Mouse (Mus musculus): Measurements from ENCODE around the gene Vmn1r211. TPM values are rescaled to one million over a fixed set of nuclear protein-coding genes. Genes with fewer than 3 reads are reported as not detected.
"Not testable (repeated sequence)": the region's sequence is repeated elsewhere in the genome, so short reads cannot be mapped to it uniquely, and the experiment has no call there.

Vmn1r211 gene
- not detected in 2 replicates for polyA plus RNA-seq (2015; fragmentation: Nextera tagmentation; extraction: Ambion mirVana)

DNA sequence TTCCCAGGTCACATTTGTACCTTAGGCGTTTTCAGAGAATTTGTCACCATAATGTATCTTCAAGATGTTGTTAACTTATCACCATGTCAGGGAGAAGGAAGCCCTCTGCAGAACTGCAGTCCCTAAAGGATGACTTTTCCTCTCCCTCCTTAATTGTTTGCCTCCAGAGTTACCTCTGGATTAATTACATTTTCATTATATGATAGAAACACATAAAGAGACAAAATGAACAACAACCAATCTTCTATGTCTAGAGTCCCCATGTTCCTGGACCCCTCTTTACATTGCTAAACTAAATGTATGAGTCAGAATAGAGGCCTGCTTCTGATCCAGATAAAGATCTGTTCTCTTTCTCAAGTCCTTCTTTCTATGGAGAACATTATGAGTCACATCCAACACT is at the start of gene Vmn1r211:
Gene Vmn1r211 (minus strand): TSS at position 101 of the 400 bp plus-strand sequence.
- H3K4me3 ChIP-seq: no peak within 1 kb of the TSS
- H3K4me2 ChIP-seq: no peak within 1 kb of the TSS
- no peak within 1 kb of the TSS for H3K27ac ChIP-seq
- H3K4me1 ChIP-seq (replicated peaks): no peaks in the 10 kb centered on the region
- 48% methylated on average over 1 of the region's 1 CpGs for WGBS
- ATAC-seq (replicated peaks; ENCODE audit: insufficient number of reproducible peaks, insufficient read depth, low FRiP score, low read depth): no peak
- H3K9ac ChIP-seq: no peak within 1 kb of the TSS
- no peaks in the 10 kb centered on the region for H3K27me3 ChIP-seq
- H3K9me3 ChIP-seq (replicated peaks): no peaks in the 10 kb centered on the region
- no peaks in the 10 kb centered on the region for H3K36me3 ChIP-seq

DNA sequence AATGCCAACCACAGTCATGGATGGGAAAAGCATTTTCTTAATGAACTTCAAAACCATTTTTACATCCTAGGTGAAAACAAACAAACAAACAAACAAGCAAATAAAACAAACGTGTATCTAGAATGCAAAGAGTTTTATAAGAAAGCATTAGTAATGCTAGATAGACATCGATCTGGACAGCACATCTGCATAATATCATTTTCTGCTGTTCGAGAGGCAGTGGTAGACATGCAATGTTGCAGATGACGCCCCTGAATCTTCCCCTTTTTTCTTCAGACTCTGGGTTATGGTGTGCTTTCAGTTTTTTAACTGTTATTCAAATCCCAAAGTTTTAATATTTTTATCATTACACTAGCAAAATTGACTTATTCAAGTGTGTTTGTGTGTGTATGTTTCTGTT is 26.7 kb upstream of the Vmn1r211 start, which contains the start of gene Vmn1r212:
Gene Vmn1r212 (minus strand): TSS at position 101 of the 400 bp plus-strand sequence.
- Histone ChIP-seq H3K36me3 (no peaks in the 10 kb centered on the region), H3K4me2 (no peak within 1 kb of the TSS), H3K27me3 (no peaks in the 10 kb centered on the region), H3K27ac (no peak within 1 kb of the TSS), H3K9me3 (replicated peaks) (no peaks in the 10 kb centered on the region), H3K4me1 (replicated peaks) (no peaks in the 10 kb centered on the region), H3K9ac (no peak within 1 kb of the TSS), H3K4me3 (no peak within 1 kb of the TSS)
- 66% methylated on average over 4 of the region's 4 CpGs for WGBS
- ATAC-seq (replicated peaks; ENCODE audit: insufficient number of reproducible peaks, insufficient read depth, low FRiP score, low read depth): no peak

DNA sequence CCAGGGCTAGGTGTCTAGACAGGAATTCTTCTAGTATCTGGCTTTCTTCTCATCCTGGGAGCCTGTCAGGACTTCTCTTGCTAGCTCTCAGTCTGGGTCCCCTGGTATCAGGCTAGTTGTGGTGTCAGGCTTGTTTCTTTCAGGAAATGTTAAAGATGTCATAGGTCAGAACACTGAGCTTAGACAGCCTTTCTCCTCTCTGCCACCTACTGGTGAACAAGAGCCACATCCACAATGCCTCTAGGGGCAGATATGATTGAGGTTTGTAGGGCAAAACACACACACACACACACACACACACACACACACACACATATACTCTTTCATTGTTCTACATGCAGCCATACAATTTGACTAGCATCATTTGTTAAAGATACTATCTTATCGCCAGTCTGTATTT is 21.9 kb upstream of the Vmn1r211 start:
- Histone ChIP-seq H3K27ac (no peak overlapping the region), H3K27me3 (no peaks in the 10 kb centered on the region), H3K4me2 (no peak overlapping the region), H3K9me3 (replicated peaks) (no peaks in the 10 kb centered on the region), H3K4me1 (replicated peaks) (no peaks in the 10 kb centered on the region), H3K9ac (no peak overlapping the region), H3K36me3 (no peaks in the 10 kb centered on the region), H3K4me3 (no peak overlapping the region)
- no peak for ATAC-seq (replicated peaks; ENCODE audit: insufficient number of reproducible peaks, insufficient read depth, low FRiP score, low read depth)
- 83% methylated on average over 1 of the region's 1 CpGs for WGBS

DNA sequence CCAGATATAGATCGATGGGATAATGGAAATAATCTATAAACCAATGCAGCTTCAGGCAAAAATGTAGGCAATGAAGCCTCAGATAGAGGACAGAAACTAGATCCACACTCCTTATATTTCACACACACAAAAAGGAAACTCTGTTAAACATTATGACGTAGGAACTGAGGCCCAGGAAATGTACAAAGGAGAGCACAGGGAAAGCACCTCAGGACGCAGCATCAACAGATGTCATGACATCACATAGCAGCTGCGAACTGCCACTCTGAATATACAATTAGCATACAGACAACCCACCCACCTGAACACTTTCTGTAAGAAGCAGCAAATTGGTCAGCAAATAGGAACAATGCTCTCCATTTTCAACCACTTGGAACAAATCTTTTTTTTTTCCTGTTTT is 2.6 kb downstream of the Vmn1r211 start:
- no peak overlapping the region for H3K4me2 ChIP-seq
- H3K4me1 ChIP-seq (replicated peaks): no peaks in the 10 kb centered on the region
- H3K4me3 ChIP-seq: no peak overlapping the region
- no peaks in the 10 kb centered on the region for H3K9me3 ChIP-seq (replicated peaks)
- no peaks in the 10 kb centered on the region for H3K27me3 ChIP-seq
- no peak overlapping the region for H3K9ac ChIP-seq
- no peaks in the 10 kb centered on the region for H3K36me3 ChIP-seq
- H3K27ac ChIP-seq: no peak overlapping the region
- ATAC-seq (replicated peaks; ENCODE audit: insufficient number of reproducible peaks, insufficient read depth, low FRiP score, low read depth): no peak
- 68% methylated on average over 4 of the region's 4 CpGs for WGBS

DNA sequence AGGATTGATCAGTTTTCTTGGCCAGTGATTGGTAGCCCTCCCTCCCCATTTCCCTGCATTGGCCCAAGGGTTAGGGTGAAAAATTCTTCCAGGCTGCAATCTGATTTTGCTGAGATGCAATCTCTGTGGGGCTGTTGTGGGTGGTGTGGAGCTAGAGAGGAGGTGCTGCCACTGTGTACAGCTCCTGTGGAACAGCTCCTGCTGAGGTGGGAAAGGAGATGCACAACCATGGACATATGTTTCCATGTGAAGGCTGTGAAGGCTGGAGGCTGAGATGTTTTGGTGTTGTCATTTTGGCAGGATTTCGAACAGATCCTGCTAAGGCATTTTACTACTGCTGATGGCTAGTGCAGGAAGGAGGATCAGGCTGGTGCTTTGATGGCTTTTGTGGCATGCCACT is 10.6 kb downstream of the Vmn1r211 start:
- WGBS: 69% methylated on average over 1 of the region's 1 CpGs
- Histone ChIP-seq H3K27me3 (no peaks in the 10 kb centered on the region), H3K4me1 (replicated peaks) (no peaks in the 10 kb centered on the region), H3K4me3 (no peak overlapping the region), H3K9ac (no peak overlapping the region), H3K4me2 (no peak overlapping the region), H3K36me3 (no peaks in the 10 kb centered on the region), H3K9me3 (replicated peaks) (no peaks in the 10 kb centered on the region), H3K27ac (no peak overlapping the region)
- ATAC-seq (replicated peaks; ENCODE audit: insufficient number of reproducible peaks, insufficient read depth, low FRiP score, low read depth): no peak

DNA sequence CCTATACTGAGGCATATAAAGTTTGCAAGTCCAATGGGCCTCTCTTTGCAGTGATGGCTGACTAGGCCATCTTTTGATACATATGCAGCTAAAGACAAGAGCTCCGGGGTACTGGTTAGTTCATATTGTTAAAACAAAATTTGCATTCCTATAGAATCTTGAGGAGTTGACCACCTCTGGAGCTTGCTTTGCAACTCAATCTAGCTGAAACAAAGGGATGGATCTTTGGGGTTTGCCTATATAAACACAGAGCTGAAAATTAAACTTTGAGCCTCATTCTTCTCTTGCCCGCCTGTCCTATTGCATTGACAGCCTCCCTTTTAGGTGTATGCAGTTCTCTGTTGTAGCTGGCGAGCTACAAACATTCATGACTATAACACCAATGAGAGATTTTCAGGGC is 13.1 kb downstream of the Vmn1r211 start:
- 67% methylated on average over 3 of the region's 3 CpGs for WGBS
- not testable (repeated sequence) for H3K4me3 ChIP-seq; H3K9me3 ChIP-seq (replicated peaks); H3K36me3 ChIP-seq; H3K27ac ChIP-seq; H3K4me1 ChIP-seq (replicated peaks); H3K27me3 ChIP-seq; ATAC-seq (replicated peaks; ENCODE audit: insufficient number of reproducible peaks, insufficient read depth, low FRiP score, low read depth); H3K4me2 ChIP-seq; H3K9ac ChIP-seq

DNA sequence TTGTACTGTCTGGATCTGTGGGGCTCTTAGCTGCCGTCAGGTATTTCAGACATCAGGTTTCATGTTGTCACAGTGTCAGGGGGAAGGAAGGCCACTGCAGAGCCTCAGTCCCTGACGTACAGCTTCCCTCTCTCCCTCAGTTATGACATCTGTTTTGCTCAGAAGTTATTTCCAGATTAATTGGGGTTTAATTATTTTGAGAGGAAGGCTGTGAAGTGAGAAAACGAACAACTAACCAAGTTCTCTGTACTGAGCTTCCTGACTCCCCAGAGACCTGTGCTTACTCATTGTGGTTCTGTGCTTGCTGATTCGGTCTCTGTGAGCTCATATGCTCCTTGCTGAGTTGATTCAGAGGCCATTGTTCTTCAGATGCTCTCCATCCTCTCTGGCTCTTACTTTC is 26.1 kb downstream of the Vmn1r211 start, which contains the start of gene Vmn1r210:
Gene Vmn1r210 (minus strand): TSS at position 101 of the 400 bp plus-strand sequence.
- H3K4me3 ChIP-seq: no peak within 1 kb of the TSS
- H3K9me3 ChIP-seq (replicated peaks): no peaks in the 10 kb centered on the region
- 49% methylated on average over 4 of the region's 4 CpGs for WGBS

DNA sequence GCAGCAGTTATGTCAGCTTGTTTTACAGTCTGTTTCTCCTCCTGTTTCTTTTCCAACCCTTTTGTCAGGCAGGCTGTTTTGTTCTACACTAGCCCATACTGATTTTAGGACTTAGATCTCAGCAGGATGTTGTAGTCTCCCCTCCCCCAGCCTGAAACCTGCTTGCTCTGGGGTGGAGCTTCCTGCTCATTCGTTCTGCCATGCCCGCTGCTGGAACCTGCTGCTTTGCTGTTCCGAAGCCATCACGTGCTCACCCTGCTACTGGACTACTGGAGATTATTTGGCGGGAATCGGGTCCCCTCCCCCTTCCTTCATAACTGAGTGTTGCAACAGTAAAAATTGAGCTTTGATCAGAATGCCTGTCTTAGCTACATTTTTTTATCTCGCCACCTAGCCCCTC is 28.0 kb downstream of the Vmn1r211 start:
- not testable (repeated sequence) for H3K4me3 ChIP-seq; H3K27me3 ChIP-seq; H3K9ac ChIP-seq; H3K4me1 ChIP-seq (replicated peaks); H3K36me3 ChIP-seq; H3K27ac ChIP-seq; ATAC-seq (replicated peaks; ENCODE audit: insufficient number of reproducible peaks, insufficient read depth, low FRiP score, low read depth); H3K9me3 ChIP-seq (replicated peaks); H3K4me2 ChIP-seq
- 28% methylated on average over 7 of the region's 7 CpGs for WGBS

More for the DNA sequence above, 26.1 kb downstream of the Vmn1r211 start, which contains the start of gene Vmn1r210:
- Histone ChIP-seq H3K36me3 (no peaks in the 10 kb centered on the region), H3K27me3 (no peaks in the 10 kb centered on the region), H3K27ac (no peak within 1 kb of the TSS), H3K4me2 (no peak within 1 kb of the TSS), H3K4me1 (replicated peaks) (no peaks in the 10 kb centered on the region), H3K9ac (no peak within 1 kb of the TSS)
- ATAC-seq (replicated peaks; ENCODE audit: insufficient number of reproducible peaks, insufficient read depth, low FRiP score, low read depth): no peak

DNA sequence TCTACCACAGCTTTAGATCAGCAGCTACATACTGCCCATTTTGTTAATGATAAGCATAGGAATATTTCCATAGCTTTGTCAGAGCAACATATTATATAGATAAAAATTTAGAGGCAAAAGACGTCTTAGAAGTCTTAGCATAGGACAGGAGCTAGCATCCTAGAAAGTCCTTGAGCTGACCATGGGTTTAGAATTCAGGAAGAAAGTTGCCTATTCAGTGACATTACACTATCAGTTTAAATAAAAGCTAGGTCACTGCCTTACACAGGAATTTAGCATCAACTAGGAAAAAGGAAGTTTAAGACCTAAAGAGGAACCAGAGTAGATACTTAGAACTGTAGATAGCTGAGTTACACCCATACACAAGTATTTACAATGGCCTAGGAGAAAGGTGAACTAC is 35.8 kb downstream of the Vmn1r211 start:
- not testable (repeated sequence) for H3K4me3 ChIP-seq; H3K27ac ChIP-seq; ATAC-seq (replicated peaks; ENCODE audit: insufficient number of reproducible peaks, insufficient read depth, low FRiP score, low read depth); H3K9me3 ChIP-seq (replicated peaks); H3K36me3 ChIP-seq; H3K27me3 ChIP-seq; H3K4me1 ChIP-seq (replicated peaks); H3K9ac ChIP-seq; H3K4me2 ChIP-seq
- WGBS: 67% methylated on average over 1 of the region's 1 CpGs

DNA sequence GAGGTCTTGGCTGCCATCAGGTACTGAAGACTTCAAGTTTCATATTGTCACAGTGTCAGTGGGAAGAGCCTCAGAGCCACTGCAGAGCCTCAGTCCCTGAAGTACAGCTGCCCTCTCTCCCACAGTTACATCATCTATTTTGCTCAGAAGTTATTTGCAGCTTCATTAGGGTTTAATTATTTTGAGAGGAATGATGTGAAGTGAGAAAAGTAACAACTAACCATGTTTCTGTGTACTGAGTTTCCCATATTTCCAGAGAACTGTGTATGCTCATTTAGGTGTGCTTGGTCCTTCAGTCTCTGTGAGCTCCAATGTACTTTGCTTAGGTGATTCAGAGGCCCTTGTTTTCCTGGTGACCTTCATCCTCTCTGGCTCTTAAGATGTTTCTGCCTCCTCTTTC is 47.8 kb downstream of the Vmn1r211 start, which contains the start of gene Vmn1r209:
Gene Vmn1r209 (minus strand): TSS at position 101 of the 400 bp plus-strand sequence.
- not testable (repeated sequence) for H3K4me1 ChIP-seq (replicated peaks); H3K4me2 ChIP-seq; H3K27me3 ChIP-seq; H3K36me3 ChIP-seq; H3K9me3 ChIP-seq (replicated peaks); H3K27ac ChIP-seq; H3K9ac ChIP-seq; ATAC-seq (replicated peaks; ENCODE audit: insufficient number of reproducible peaks, insufficient read depth, low FRiP score, low read depth); H3K4me3 ChIP-seq

Measured in heart, embryonic 15.5 days (tissue).